Mouse (Mus musculus): ENCODE measurements around the gene Aldh3b1. TPM values are rescaled to one million over a fixed set of nuclear protein-coding genes. Genes with fewer than 3 reads are reported as not detected.

Aldh3b1 gene
- total RNA-seq, 2 experiments from 2014 or later: 6.7 to 7.1 TPM

DNA sequence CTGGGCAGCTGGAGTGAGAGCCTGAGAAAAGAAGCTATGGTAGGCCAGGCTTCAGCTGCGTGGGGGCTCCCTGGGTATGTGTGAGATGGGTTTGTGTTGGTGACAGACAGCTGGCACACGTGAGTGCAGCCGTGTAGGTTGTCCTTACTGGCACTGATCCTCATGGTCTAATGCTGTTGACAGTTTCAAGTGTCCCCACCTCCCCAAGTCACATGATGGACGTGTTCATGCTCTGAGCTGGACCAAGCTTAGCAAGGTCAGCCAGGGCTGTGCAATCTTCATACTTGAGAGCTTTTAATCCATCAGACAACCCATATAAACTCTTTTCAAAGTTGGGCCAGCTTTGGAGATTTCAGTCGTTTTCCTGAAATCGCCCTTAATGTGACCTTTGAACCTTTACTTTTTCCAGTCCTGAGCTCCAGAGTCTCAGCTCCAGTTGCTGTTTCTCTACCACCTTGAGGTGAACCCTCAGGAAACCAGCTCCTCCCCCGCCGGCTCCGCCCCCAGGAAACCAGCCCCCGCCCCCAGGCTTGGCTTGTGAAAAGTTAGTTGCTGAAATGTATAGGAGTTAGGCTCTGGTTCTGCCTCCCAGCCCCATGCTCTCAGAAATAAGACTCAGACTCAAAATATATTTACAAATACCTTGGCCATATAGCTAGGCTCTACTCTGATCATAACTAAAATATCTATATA is 16.4 kb upstream of the Aldh3b1 start:
- DNase-seq (ENCODE audit: low spot score in 2 of 2): no peak

DNA sequence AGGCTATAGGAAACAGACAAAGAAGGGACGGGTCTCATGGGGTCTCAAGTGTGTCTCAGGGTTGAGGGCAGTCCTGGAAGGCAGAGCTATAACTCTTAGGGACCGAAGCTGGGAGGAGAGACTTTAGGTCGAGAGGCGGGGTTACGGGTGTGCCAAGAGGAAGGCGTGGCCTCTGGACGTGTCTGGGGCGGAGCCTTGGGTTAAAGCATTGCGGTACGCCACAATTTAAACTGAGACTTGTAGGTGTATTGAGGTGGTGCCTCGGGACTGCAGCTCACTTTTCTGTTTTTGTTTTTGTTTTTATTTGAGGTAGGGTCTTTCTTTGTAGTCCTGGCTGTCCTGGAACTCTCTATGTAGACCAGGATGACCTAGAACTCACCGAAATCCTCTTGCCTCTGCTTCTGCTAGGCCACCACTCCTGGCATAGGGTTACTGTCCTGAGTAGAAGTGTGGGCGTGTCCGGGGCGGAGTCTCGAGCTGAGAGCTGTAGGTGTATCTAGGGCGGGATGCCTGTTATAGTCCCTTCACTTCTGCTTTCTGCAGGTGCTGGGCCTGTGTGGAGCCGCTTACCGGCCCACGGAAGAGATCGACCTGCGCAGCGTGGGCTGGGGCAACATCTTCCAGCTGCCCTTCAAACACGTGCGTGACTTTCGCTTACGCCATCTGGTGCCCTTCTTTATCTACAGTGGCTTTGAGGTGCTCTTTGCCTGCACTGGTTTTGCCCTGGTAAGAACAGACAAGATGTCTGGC is 13.6 kb upstream of the Aldh3b1 start:
- DNase-seq (ENCODE audit: low spot score in 2 of 2): no peak

DNA sequence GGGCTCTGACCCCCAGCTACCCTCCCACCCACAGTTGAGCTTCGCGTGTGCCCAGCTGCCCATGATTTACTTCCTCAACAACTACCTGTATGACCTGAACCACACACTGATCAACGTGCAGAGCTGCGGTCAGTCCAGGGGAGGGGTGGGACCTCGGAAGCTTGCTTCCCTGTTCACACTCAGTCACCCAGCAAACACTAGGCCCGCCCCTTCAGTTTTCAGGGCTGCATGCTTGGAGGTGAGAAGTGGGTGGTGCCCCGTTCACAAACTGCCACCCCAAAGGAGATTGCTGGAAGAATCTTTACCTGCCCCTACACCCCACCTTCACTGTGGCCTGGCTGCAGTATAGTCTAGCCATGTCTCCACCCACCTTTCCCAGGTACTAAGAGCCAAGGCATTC is 12.7 kb upstream of the Aldh3b1 start:
- DNase-seq (ENCODE audit: low spot score in 2 of 2): no peak

GRCm38 (mm10) chr19:3935896-3936850 is 6.6 kb upstream of the Aldh3b1 start:
- DNase-seq (ENCODE audit: low spot score in 2 of 2): peak in 1 of 2 experiments; percentile 61

- DNase-seq (ENCODE audit: low spot score in 2 of 2): peak in 1 of 2 experiments; percentile 69
Observed at GRCm38 (mm10) chr19:3935032-3935895, 5.7 kb upstream of the Aldh3b1 start, which contains the start of gene Unc93b1. Gene Unc93b1, plus strand, starts transcription at chr19:3935186.

DNA sequence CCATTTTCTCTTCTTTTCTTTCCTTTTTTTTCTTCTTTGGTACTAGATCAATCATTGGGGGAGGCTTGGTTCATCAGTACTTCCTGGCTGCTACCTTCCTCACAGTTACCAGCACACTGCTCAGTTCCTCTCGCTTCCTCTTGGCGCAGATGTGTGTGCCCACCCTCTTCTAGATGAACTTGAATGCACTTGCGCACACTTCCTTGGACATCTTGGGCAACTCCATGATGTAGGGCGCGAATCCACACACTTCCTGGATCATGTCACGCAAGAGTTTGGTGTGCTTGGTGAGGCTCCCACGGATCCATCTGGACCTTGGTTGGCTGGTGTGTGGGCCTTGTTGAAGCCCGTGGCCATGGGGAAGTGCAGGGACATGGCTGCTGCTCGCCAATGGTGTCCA is 2.1 kb upstream of the Aldh3b1 start:
- no peak for DNase-seq (ENCODE audit: low spot score in 2 of 2)

DNA sequence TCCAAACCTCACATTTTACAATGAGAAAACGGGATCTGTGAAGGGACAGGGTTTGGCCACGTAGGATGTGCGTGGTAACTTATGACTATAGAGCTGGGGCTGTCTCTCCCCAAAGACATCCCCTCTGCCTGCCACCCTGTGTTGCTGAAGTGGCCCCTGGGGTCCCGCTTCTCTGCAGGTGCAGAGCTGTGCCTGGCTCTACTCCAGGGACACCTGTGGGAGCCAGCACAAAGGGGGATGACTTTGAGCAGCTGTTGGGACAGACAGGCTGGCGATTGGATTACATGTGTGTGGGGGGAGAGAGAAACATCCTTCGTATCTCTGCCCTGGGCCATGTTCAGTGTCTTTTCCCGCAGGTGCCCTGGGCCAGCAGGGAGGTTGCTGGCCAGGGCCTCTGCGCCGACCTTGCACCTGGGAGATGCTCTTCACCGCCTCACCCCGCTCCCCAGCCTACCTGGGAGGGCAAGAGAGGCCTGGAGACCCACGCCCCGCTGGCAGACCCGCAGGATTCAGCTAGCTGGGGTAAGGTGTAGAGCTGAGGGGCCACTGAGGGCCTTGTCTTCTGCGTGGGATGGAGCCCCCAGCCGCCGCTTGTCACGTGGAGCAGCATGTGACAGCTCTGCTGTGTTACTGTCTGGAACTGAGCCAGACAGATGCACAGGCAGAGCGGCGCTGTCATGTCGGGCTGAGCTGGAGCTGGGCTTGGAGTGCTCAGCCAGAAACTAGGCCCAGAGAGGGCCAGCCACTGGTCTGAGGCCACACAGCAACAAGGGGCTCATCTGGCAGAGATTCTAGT is 852 bp upstream of the Aldh3b1 start:
- DNase-seq (ENCODE audit: low spot score in 2 of 2): no peak

DNA sequence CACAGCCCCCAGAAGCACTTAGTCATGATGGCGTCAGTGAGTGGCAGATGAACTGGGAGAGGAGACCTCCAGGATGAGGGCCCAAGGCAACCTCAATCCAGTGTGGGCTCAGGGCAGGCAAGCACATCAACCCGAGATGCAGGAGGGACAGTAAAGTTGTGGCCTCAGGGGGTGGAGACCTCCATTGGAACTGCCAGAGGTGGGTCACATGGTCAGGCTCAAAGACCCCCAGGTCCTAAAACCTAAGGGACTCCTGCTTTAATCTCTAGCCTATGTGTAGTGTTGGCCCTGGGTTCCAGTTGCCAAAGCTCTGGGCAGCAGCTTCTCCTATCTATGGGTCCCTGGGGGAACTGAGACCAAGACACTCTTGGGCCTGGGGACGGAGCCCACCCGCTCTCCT is 829 bp downstream of the Aldh3b1 start:
- DNase-seq (ENCODE audit: low spot score in 2 of 2): no peak

DNA sequence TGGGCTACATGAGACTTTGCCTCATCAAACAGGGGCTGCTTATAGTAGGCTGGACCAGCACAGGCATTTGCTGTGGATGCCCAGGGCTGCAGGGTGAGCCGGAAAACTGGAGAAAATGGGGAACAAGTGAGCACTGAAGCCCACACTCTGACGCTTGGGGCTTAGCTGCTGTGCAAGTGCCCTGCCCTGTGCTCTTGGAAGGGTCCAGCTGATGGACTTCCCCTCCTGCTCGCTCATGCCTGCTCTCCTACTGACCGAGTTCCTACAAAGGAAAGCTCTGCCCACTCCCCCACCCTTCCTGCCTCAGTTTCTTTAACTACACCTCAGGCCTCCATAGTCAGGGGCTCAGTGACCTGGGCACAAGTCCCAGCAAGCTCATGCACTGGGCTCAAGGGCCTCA is 1.6 kb downstream of the Aldh3b1 start:
- DNase-seq (ENCODE audit: low spot score in 2 of 2): no peak

DNA sequence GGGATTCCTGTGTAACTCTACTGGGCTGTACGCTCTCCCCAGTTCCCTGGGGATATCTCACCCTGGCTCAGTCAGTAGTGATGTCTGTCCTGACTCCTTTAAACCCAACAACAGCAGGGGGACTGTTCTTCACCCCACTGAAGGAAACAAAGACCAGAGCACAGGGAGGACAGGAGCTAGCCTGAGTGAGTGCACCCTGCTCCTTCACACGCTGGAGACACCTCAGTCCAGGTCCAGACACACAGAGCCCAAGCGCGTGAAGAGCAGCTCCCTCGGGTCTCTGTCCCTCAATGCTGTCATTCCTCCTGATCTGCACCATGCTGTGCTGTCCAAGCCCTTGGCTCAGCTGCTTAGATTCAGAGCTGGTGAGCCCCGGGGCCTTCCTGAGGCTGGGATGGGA is 2.9 kb downstream of the Aldh3b1 start:
- DNase-seq (ENCODE audit: low spot score in 2 of 2): no peak

GRCm38 (mm10) chr19:3926279-3926678 is 3.3 kb downstream of the Aldh3b1 start:
- no peak for DNase-seq (ENCODE audit: low spot score in 2 of 2)

DNA sequence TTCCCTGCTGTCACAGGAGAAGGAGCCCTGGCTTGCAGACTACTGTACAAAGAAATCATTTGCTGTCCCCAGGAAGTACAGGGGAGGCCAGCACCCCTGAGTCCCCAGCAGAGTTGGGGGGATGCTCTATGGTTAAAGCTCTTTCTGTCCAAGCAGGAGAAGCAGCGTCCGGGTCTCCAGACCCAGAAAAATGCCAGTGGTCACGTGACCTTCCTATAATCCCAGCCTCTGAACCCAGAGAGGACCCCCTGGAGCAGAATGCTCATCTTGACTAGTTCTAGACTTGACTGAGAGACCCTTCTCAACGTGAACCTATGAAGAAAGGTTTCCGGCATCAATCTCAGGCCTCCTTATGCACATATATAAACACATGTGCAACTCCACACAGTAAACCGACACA is 3.7 kb downstream of the Aldh3b1 start:
- DNase-seq (ENCODE audit: low spot score in 2 of 2): no peak

GRCm38 (mm10) chr19:3924868-3925267 is 4.7 kb downstream of the Aldh3b1 start:
- DNase-seq (ENCODE audit: low spot score in 2 of 2): no peak

DNA sequence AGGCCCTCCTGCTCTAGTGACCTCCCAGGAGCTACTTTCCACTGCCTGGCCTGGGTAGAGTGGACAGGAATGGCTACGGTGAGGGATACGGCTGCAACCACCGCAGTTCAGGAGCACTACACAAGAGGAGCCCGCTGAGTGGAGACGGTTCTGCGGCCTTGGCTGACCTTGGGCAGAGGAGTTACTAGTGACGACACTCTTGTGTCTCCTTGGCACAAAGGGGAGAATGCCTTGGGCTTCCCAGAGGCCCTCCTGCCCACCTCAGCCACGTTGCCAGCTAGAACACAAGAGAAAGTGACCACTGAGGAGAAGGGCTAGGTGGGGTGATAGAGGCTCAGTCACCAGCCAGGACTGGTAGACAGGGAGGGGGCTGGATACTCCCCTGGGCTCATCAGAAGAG is 5.4 kb downstream of the Aldh3b1 start:
- DNase-seq (ENCODE audit: low spot score in 2 of 2): no peak

DNA sequence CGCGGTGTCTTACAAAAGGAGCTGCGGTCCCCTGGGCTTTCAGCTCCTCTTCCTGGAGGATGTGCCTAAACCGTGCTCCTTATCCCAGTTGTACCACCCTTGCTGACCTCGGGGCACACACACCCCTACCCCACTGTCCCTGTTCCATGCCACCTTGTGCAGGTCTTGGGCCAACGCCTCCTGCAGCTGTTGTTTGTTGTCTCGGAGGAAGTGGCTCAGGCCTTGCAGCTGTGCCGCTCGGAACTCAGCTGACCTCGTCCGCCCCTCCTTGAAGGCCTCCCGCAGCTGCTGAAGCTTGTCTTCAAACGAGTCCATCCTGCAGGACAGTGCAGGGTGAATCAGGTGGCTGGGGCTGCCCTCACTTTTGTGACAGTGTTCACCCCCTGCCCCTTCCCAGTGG is 6.0 kb downstream of the Aldh3b1 start:
- peak in 1 of 2 experiments; percentile 78 for DNase-seq (ENCODE audit: low spot score in 2 of 2)

- no peak for DNase-seq (ENCODE audit: low spot score in 2 of 2)
Observed at GRCm38 (mm10) chr19:3922661-3923371, 6.8 kb downstream of the Aldh3b1 start.

- no peak for DNase-seq (ENCODE audit: low spot score in 2 of 2)
Observed at GRCm38 (mm10) chr19:3919928-3920327, 9.7 kb downstream of the Aldh3b1 start.

DNA sequence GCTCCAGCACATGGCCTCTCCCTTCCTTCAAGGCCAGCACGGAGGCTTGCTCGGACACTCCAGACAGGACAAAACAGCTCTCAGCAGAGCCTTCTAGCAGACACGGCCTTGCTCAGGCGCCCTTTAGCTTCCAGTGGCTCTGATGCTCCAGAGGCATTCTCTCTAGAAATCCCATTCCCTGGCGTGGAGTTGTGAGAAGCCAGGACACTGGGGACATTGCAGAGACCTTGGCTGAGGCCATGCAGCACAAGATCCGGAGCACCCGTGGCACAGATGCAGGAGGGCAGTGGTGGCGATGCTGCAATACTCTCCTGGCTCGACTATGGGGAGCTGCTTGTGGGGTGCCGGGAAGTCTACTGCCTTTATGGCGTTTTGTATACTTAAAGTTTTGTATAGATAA is 12.9 kb downstream of the Aldh3b1 start:
- no peak for DNase-seq (ENCODE audit: low spot score in 2 of 2)

- DNase-seq (ENCODE audit: low spot score in 2 of 2): no peak
Observed at GRCm38 (mm10) chr19:3914535-3914934, 15.1 kb downstream of the Aldh3b1 start.

All from gastrocnemius, postnatal 4 days (tissue).